Mouse (Mus musculus): ENCODE results near the gene Gzmf. TPM values are rescaled to one million over a fixed set of nuclear protein-coding genes. Genes with fewer than 3 reads are reported as not detected.
"Not testable (repeated sequence)": the region's sequence is repeated elsewhere in the genome, so short reads cannot be mapped to it uniquely, and the experiment has no call there.

Gene Gzmf
- not detected in 2 replicates for polyA plus RNA-seq (2016; fragmentation: Nextera tagmentation; extraction: Ambion mirVana)

DNA sequence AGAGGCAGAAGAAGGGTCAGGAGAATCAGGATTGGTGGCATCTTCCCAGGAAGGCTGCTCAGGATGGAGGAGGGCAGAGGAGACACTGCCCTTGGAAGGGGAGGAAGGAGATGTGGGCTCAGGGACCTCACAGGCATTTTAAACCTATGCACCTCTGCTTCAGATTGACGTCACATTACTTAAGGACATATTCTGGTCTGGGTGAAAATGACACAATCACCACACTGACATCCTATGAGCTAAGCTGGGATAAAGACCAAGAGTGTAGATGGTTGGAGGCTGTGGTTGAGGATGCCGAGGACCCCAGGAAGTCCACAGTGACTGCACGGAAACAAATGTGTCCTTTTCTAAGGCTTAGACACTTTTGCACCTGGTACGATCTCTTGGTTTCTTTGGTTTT lies at the start of gene Gzmf:
Gene Gzmf (minus strand): TSS at position 101 of the 400 bp plus-strand sequence.
- 92% methylated on average over 4 of the region's 4 CpGs for WGBS
- H3K9me3 ChIP-seq: no peaks in the 10 kb centered on the region
- no peak within 1 kb of the TSS for H3K27ac ChIP-seq
- no peaks in the 10 kb centered on the region for H3K27me3 ChIP-seq (ENCODE audit: insufficient read depth, poor library complexity, severe bottlenecking)
- no peak within 1 kb of the TSS for H3K4me3 ChIP-seq
- DNase-seq (ENCODE audit: low spot score): no peak
- no peaks in the 10 kb centered on the region for H3K4me1 ChIP-seq (replicated peaks)
- H3K36me3 ChIP-seq: no peaks in the 10 kb centered on the region

- H3K4me3 ChIP-seq: no peak overlapping the region
- H3K4me1 ChIP-seq (replicated peaks): 0 out of 2 replicates have a peak, but pooled peaks cover 3% of the 10 kb centered on the region
- H3K27me3 ChIP-seq (ENCODE audit: insufficient read depth, poor library complexity, severe bottlenecking): no peaks in the 10 kb centered on the region
- H3K9me3 ChIP-seq: no peaks in the 10 kb centered on the region
- H3K27ac ChIP-seq: no peak overlapping the region
- no peaks in the 10 kb centered on the region for H3K36me3 ChIP-seq
- DNase-seq (ENCODE audit: low spot score): no peak
Observed at GRCm38 (mm10) chr14:56240409-56240808, 29.2 kb upstream of the Gzmf start.

DNA sequence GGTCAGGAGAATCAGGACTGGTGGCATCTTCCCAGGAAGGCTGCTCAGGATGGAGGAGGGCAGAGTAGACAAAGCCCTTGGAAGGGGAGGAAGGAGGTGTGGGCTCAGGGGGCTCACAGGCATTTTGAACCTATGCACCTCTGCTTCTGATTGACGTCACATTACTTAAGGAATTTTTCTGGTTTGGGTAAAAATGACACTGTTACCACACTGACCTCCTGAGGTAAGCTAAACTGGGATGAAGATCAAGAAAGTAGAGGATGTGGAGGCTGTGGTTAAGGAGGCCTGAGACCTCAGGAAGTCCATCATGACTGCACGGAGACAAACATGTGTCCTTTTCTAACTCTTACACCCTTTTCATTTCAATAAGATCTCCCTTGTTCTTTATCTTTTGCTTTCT lies 23.3 kb upstream of the Gzmf start, which contains the start of gene Gzmc:
Gene Gzmc (minus strand): TSS at position 101 of the 400 bp plus-strand sequence.
- no peak for DNase-seq (ENCODE audit: low spot score)
- Histone ChIP-seq H3K27ac (no peak within 1 kb of the TSS), H3K4me1 (replicated peaks) (no peaks in the 10 kb centered on the region), H3K9me3 (no peaks in the 10 kb centered on the region), H3K36me3 (no peaks in the 10 kb centered on the region), H3K4me3 (no peak within 1 kb of the TSS), H3K27me3 (ENCODE audit: insufficient read depth, poor library complexity, severe bottlenecking) (no peaks in the 10 kb centered on the region)
- WGBS: 81% methylated on average over 2 of the region's 2 CpGs

DNA sequence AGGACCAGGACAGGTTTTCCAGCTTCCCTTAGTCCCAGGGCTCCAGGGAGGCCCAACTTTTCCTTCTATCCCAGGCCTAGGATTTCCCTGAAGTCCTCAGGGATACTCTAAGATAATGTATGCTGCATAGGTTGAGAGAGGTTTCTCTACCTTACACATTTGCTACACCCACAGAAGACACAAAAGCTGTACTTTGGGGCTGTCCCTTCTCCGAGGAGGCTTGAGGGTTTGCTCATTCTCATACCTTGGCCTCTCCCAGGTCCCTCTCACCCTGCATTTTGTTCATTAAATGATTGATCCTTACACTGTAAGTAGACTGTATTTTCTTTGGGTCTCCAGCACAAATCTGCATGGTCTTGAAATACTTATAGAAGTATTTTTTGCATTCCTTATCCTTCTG lies 5.6 kb downstream of the Gzmf start:
- no peak for DNase-seq (ENCODE audit: low spot score)
- Histone ChIP-seq H3K27me3 (ENCODE audit: insufficient read depth, poor library complexity, severe bottlenecking) (no peaks in the 10 kb centered on the region), H3K36me3 (no peaks in the 10 kb centered on the region), H3K27ac (no peak overlapping the region), H3K4me1 (replicated peaks) (no peaks in the 10 kb centered on the region), H3K9me3 (no peaks in the 10 kb centered on the region), H3K4me3 (no peak overlapping the region)
- WGBS: 85% methylated on average over 1 of the region's 1 CpGs

- H3K36me3 ChIP-seq; H3K27ac ChIP-seq; H3K4me1 ChIP-seq (replicated peaks); H3K27me3 ChIP-seq (ENCODE audit: insufficient read depth, poor library complexity, severe bottlenecking); H3K4me3 ChIP-seq; H3K9me3 ChIP-seq: not testable (repeated sequence)
- peak; percentile 50 for DNase-seq (ENCODE audit: low spot score)
- 33% methylated on average over 5 of the region's 5 CpGs for WGBS
Observed at GRCm38 (mm10) chr14:56205021-56205420, 6.2 kb downstream of the Gzmf start.

- DNase-seq (ENCODE audit: low spot score): peak; percentile 65
- Histone ChIP-seq H3K27ac (no peak overlapping the region), H3K27me3 (ENCODE audit: insufficient read depth, poor library complexity, severe bottlenecking) (no peaks in the 10 kb centered on the region), H3K36me3 (no peaks in the 10 kb centered on the region), H3K4me1 (replicated peaks) (no peaks in the 10 kb centered on the region), H3K9me3 (no peaks in the 10 kb centered on the region), H3K4me3 (no peak overlapping the region)
- 15% methylated on average over 2 of the region's 2 CpGs for WGBS
Observed at GRCm38 (mm10) chr14:56203975-56204374, 7.2 kb downstream of the Gzmf start.

DNA sequence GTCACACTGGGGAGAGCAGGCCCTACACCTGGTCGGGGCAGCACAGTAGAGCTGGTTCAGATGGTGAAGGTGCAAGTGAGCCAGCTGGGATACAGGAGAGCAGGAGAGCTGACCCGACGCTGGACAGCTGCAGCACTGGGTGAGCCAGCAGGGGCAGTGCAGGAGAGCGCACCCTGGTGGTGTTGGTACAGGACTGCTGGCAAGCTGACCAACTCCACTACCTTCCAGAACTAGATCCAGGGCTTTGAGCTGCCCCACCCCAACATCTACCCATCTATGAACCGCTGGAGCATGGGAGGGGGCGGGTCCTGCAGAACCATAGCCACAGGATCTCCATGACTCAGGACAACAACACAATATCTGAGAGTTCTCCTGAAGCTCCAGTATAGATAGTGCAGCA lies 24.3 kb downstream of the Gzmf start:
- no peak overlapping the region for H3K27ac ChIP-seq
- 53% methylated on average over 6 of the region's 6 CpGs for WGBS
- H3K9me3 ChIP-seq: no peaks in the 10 kb centered on the region
- H3K4me1 ChIP-seq (replicated peaks): no peaks in the 10 kb centered on the region
- H3K4me3 ChIP-seq: no peak overlapping the region
- no peak for DNase-seq (ENCODE audit: low spot score)
- H3K27me3 ChIP-seq (ENCODE audit: insufficient read depth, poor library complexity, severe bottlenecking): no peaks in the 10 kb centered on the region
- H3K36me3 ChIP-seq: no peaks in the 10 kb centered on the region

DNA sequence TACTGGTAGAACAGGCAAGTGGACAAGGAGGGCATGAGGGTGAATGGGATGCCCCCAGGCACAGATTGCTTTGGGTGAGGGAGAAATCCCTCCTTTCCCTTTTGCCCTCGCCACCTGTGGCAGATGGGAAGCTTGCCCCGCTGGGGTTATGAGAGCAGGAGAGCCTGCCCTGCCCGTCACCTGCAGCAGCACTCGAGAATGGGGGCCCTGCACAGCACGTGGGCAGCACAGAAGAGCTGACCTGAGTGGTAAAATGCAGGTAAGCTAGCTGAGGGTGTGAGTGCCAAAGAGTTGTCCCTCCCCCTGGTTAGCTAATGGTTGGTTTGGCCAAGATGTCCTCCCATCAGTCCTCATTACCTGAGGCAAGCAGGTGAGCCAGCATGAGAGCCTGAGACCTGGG lies 24.7 kb downstream of the Gzmf start:
- DNase-seq (ENCODE audit: low spot score): no peak

GRCm38 (mm10) chr14:56177651-56178050 lies 33.6 kb downstream of the Gzmf start:
- DNase-seq (ENCODE audit: low spot score): peak; percentile 60
- not testable (repeated sequence) for H3K27me3 ChIP-seq (ENCODE audit: insufficient read depth, poor library complexity, severe bottlenecking); H3K27ac ChIP-seq; H3K9me3 ChIP-seq; H3K36me3 ChIP-seq; H3K4me3 ChIP-seq; H3K4me1 ChIP-seq (replicated peaks)
- 30% methylated on average over 8 of the region's 8 CpGs for WGBS

More for the DNA sequence above, 24.7 kb downstream of the Gzmf start:
- Histone ChIP-seq H3K36me3 (no peaks in the 10 kb centered on the region), H3K4me1 (replicated peaks) (no peaks in the 10 kb centered on the region), H3K27me3 (ENCODE audit: insufficient read depth, poor library complexity, severe bottlenecking) (no peaks in the 10 kb centered on the region), H3K9me3 (no peaks in the 10 kb centered on the region), H3K4me3 (no peak overlapping the region), H3K27ac (no peak overlapping the region)
- WGBS: 79% methylated on average over 5 of the region's 5 CpGs

GRCm38 (mm10) chr14:56174499-56174898 lies 36.7 kb downstream of the Gzmf start, which contains the start of gene Gzmn:
Gene Gzmn (minus strand): TSS chr14:56174599.
- Histone ChIP-seq H3K4me3 (no peak within 1 kb of the TSS), H3K36me3 (no peaks in the 10 kb centered on the region), H3K4me1 (replicated peaks) (no peaks in the 10 kb centered on the region), H3K9me3 (no peaks in the 10 kb centered on the region), H3K27ac (no peak within 1 kb of the TSS), H3K27me3 (ENCODE audit: insufficient read depth, poor library complexity, severe bottlenecking) (no peaks in the 10 kb centered on the region)
- no peak for DNase-seq (ENCODE audit: low spot score)
- 94% methylated on average over 5 of the region's 5 CpGs for WGBS

DNA sequence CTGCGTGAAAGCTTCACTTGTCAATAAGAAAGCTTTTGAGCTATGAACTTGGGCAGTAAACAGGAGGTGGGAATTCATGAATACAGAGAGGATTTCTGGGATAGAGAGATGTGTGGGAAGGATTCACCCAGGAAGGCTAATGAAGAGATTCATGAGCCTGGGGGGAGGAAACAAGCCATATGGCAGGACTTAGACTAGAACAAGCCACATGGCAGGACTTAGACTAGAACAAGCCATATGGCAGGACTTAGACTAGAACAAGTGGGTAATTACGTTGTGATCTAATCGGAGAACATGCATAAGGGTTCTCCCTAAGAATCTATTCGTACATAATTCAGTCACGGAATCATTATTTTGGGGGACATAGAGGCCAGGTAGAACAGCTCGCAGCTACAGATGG lies 37.8 kb downstream of the Gzmf start:
- 90% methylated on average over 6 of the region's 6 CpGs for WGBS
- DNase-seq (ENCODE audit: low spot score): no peak
- H3K4me1 ChIP-seq (replicated peaks): no peaks in the 10 kb centered on the region
- H3K4me3 ChIP-seq: no peak overlapping the region
- no peaks in the 10 kb centered on the region for H3K9me3 ChIP-seq
- no peaks in the 10 kb centered on the region for H3K27me3 ChIP-seq (ENCODE audit: insufficient read depth, poor library complexity, severe bottlenecking)
- no peaks in the 10 kb centered on the region for H3K36me3 ChIP-seq
- H3K27ac ChIP-seq: no peak overlapping the region

DNA sequence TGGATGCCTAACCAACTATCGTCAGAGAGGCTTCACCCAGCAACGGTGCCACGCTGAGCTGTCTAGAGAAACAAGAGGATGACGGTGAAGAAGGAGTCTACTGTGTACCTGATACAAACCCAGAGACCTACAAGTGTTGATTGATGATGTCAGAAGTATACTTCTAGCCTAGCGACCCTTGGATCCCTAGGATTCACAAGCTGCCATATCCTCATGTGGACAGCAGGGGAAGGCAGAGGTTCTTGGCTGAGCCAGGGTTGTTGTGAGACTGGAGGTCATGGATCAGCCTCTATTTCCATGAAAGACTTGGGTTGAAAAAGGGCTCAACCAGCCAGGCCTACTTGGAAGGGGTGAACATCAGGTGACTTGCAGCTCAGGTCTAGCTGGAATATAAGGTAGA lies 38.5 kb downstream of the Gzmf start:
- H3K36me3 ChIP-seq: no peaks in the 10 kb centered on the region
- H3K9me3 ChIP-seq: no peaks in the 10 kb centered on the region
- no peak overlapping the region for H3K27ac ChIP-seq
- no peaks in the 10 kb centered on the region for H3K27me3 ChIP-seq (ENCODE audit: insufficient read depth, poor library complexity, severe bottlenecking)
- WGBS: 90% methylated on average over 5 of the region's 5 CpGs
- no peak for DNase-seq (ENCODE audit: low spot score)
- no peaks in the 10 kb centered on the region for H3K4me1 ChIP-seq (replicated peaks)
- no peak overlapping the region for H3K4me3 ChIP-seq

DNA sequence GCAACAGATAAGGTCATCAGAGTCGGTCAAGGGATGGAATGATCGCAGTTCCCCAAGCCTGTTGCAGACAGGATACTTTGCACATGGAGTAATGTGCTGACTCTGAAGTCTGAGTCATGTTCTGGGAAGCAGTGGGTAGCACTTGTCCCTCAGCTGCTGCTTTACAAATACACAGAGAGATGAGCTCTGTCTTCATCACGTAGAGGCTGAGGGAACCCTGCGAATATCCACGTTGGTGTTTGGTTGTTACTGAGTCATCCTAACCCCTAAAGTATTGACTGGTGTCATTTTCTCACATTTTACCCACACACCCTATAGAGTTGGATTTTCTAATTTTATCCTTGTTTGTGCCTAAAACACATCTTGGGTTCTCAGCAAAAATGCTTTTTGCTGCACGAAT lies 43.2 kb downstream of the Gzmf start:
- no peaks in the 10 kb centered on the region for H3K36me3 ChIP-seq
- H3K9me3 ChIP-seq: no peaks in the 10 kb centered on the region
- WGBS: 81% methylated on average over 6 of the region's 6 CpGs

GRCm38 (mm10) chr14:56162109-56162508 lies 49.1 kb downstream of the Gzmf start:
- Histone ChIP-seq H3K4me1 (replicated peaks) (peaks cover 4% of the 10 kb centered on the region), H3K4me3 (no peak overlapping the region), H3K9me3 (no peaks in the 10 kb centered on the region), H3K36me3 (no peaks in the 10 kb centered on the region), H3K27ac (no peak overlapping the region), H3K27me3 (ENCODE audit: insufficient read depth, poor library complexity, severe bottlenecking) (no peaks in the 10 kb centered on the region)
- WGBS: 89% methylated on average over 2 of the region's 2 CpGs
- no peak for DNase-seq (ENCODE audit: low spot score)

More for the DNA sequence above, 43.2 kb downstream of the Gzmf start:
- Histone ChIP-seq H3K4me1 (replicated peaks) (peaks cover 9% of the 10 kb centered on the region), H3K27me3 (ENCODE audit: insufficient read depth, poor library complexity, severe bottlenecking) (no peaks in the 10 kb centered on the region), H3K4me3 (no peak overlapping the region), H3K27ac (no peak overlapping the region)
- no peak for DNase-seq (ENCODE audit: low spot score)

All from hindbrain, embryonic 10.5 days (tissue).